Mouse (Mus musculus) midbrain, embryonic 16.5 days (tissue): Measurements from ENCODE around the gene Pgm2l1. TPM values are rescaled to one million over a fixed set of nuclear protein-coding genes. Genes with fewer than 3 reads are reported as not detected.

ENCODE experiments used
- ATAC-seq: fragments of 200-750 bp; cut with Nextera tagmentation; 2 replicates; pipeline ENCODE4 v1.8.0; 2017; ENCODE audit warnings: moderate TSS enrichment
- H3K27ac ChIP-seq: fragments of 300-500 bp; sonication (generic); 2 replicates; pipeline ENCODE4 v1.5.1; 2014; ENCODE audit warnings: mild to moderate bottlenecking, low read length, mixed read lengths
- H3K27me3 ChIP-seq: fragments of 300-500 bp; sonication (generic); 2 replicates; pipeline ENCODE4 v1.6.1; 2014; ENCODE audit warnings: low read depth, low read length, mixed read lengths; ENCODE audit not compliant: control insufficient read depth, insufficient read depth
- H3K36me3 ChIP-seq: fragments of 300-500 bp; sonication (generic); 2 replicates; pipeline ENCODE4 v1.6.1; 2014; ENCODE audit warnings: mild to moderate bottlenecking, low read length, moderate library complexity, mixed read lengths; ENCODE audit not compliant: control insufficient read depth, insufficient read depth
- H3K4me1 ChIP-seq: fragments of 300-500 bp; sonication (generic); 2 replicates; pipeline ENCODE4 v1.6.1; 2014; ENCODE audit warnings: mild to moderate bottlenecking, low read length, mixed read lengths; ENCODE audit not compliant: control insufficient read depth, insufficient read depth
- H3K4me2 ChIP-seq: fragments of 300-500 bp; sonication (generic); 2 replicates; pipeline ENCODE4 v1.6.1; 2014; ENCODE audit warnings: mild to moderate bottlenecking, low read length, mixed read lengths
- H3K4me3 ChIP-seq: fragments of 300-500 bp; sonication (generic); 2 replicates; pipeline ENCODE4 v1.5.1; 2014; ENCODE audit warnings: low read depth, mild to moderate bottlenecking, low read length, moderate library complexity, mixed read lengths
- H3K9ac ChIP-seq: fragments of 300-500 bp; sonication (generic); 2 replicates; pipeline ENCODE4 v1.6.1; 2014; ENCODE audit warnings: low read depth, low read length, mixed read lengths
- H3K9me3 ChIP-seq: fragments of 300-500 bp; sonication (generic); replicated peaks from 2 replicates; pipeline ENCODE4 v1.6.1; 2014; ENCODE audit warnings: mild to moderate bottlenecking, low read length, mixed read lengths; ENCODE audit not compliant: control insufficient read depth, poor library complexity, severe bottlenecking
- WGBS: fragments of 180-500 bp; shearing (Covaris S2); extraction: QIAGEN DNeasy Blood & Tissue Kit; methylation state at CpG from one replicate; pipeline ENCODE4 v1.1.7; 2014; 5-methylcytosine and 5-hydroxymethylcytosine counted together
- polyA plus RNA-seq: library from polyadenylated mRNA; unstranded; fragments of >200 nt; fragmentation: Nextera tagmentation; extraction: Ambion mirVana; gene quantifications from 2 replicates; pipeline ENCODE4 v1.2.1, GENCODE M21; 2015

The Pgm2l1 gene
- polyA plus RNA-seq, 1 experiment from 2014 or later = 39.4 TPM

GRCm38 (mm10) chr7:100293546-100293945, 66.4 kb downstream of the Pgm2l1 start:
- Histone ChIP-seq H3K9ac (no peak overlapping the region), H3K27me3 (no peaks in the 10 kb centered on the region), H3K4me2 (no peak overlapping the region), H3K4me3 (no peak overlapping the region), H3K36me3 (no peaks in the 10 kb centered on the region), H3K27ac (no peak overlapping the region), H3K9me3 (no peaks in the 10 kb centered on the region), H3K4me1 (peaks cover 1% of the 10 kb centered on the region)
- no peak for ATAC-seq
- WGBS = 84% methylated on average over 8 of the region's 8 CpGs

GRCm38 (mm10) chr7:100295745-100296144, 68.6 kb downstream of the Pgm2l1 start:
- H3K9ac ChIP-seq = no peak overlapping the region
- ATAC-seq = no peak
- 84% methylated on average over 2 of the region's 2 CpGs for WGBS

DNA sequence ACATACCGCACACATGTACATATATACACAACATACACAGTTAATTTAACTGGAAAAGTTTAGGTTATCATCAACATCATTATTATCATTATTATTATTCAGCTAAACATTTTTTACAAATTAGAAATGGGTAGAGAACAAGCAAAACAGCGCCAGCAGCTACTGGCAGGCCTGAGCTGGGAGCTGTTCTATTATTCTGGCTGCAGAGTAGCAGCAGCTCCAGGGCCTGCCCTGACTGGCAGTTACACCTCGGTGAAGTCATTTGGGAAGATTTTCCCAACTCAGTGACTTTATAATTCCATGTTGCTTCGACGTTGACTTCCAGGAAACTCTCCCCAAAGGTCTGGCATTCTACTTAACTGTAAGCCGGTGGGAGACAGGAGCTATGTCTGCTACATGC, 69.5 kb downstream of the Pgm2l1 start:
- no peaks in the 10 kb centered on the region for H3K9me3 ChIP-seq
- no peak overlapping the region for H3K9ac ChIP-seq
- no peaks in the 10 kb centered on the region for H3K27me3 ChIP-seq
- H3K4me3 ChIP-seq = no peak overlapping the region
- H3K4me2 ChIP-seq = no peak overlapping the region
- WGBS = 80% methylated on average over 6 of the region's 6 CpGs
- H3K27ac ChIP-seq = no peak overlapping the region
- H3K36me3 ChIP-seq = no peaks in the 10 kb centered on the region
- H3K4me1 ChIP-seq = no peaks in the 10 kb centered on the region; the same call in 1 of the 2 replicates
- no peak for ATAC-seq

More at GRCm38 (mm10) chr7:100295745-100296144, 68.6 kb downstream of the Pgm2l1 start:
- H3K4me2 ChIP-seq = no peak overlapping the region
- no peaks in the 10 kb centered on the region for H3K36me3 ChIP-seq
- H3K9me3 ChIP-seq = no peaks in the 10 kb centered on the region
- H3K27ac ChIP-seq = no peak overlapping the region
- no peaks in the 10 kb centered on the region; the same call in 1 of the 2 replicates for H3K4me1 ChIP-seq
- H3K27me3 ChIP-seq = no peaks in the 10 kb centered on the region
- H3K4me3 ChIP-seq = no peak overlapping the region

- Histone ChIP-seq H3K4me1 (no peaks in the 10 kb centered on the region; the same call in 1 of the 2 replicates), H3K27ac (no peak overlapping the region), H3K4me2 (no peak overlapping the region), H3K9ac (no peak overlapping the region), H3K27me3 (no peaks in the 10 kb centered on the region), H3K9me3 (no peaks in the 10 kb centered on the region), H3K4me3 (no peak overlapping the region), H3K36me3 (no peaks in the 10 kb centered on the region)
- no peak for ATAC-seq
- 68% methylated on average over 14 of the region's 14 CpGs for WGBS
These were observed 71.8 kb downstream of the Pgm2l1 start for GRCm38 (mm10) chr7:100298861-100299510.

DNA sequence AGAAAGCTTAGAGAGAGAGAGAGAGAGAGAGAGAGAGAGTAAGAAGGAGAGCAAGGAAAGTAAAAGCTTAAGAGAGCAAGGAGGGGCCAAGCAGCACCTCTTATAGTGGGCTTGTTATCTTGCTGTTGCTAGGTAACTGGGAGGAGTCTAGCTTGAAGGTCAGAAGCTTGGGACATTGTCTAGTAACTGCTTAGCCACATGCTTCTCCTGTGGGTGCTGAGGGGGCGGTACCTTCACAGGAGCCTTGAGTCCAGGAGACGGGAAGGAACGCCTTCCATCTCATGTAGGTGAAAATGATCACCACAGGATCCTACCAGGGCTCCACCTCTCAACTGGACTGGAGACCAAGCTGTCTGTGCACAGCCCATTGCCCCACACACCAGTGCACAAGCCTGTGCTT, 74.2 kb downstream of the Pgm2l1 start:
- Histone ChIP-seq H3K4me3 (no peak overlapping the region), H3K36me3 (no peaks in the 10 kb centered on the region), H3K27me3 (no peaks in the 10 kb centered on the region), H3K9me3 (no peaks in the 10 kb centered on the region), H3K9ac (no peak overlapping the region), H3K4me2 (no peak overlapping the region), H3K27ac (no peak overlapping the region), H3K4me1 (no peaks in the 10 kb centered on the region; the same call in 1 of the 2 replicates)
- 66% methylated on average over 3 of the region's 3 CpGs for WGBS
- no peak for ATAC-seq

DNA sequence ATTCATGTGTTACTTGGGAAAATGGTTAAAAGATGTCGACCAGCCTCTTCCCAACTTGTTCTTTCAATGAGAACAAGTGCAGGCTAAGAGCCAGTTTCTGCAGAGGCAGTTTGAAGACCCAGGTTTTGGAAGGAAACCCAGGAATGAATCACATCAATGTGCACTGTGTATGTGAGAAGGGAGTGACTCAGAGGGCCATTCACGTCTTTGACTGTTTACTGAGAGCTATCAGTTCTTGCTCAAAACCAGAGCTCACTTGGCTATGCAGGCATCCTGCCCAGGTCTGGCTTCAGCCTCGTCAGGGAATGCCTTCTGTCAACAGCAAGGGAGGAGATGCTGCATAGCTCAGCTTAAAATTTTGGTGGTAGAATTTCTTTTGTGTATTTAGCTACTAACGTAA, 75.1 kb downstream of the Pgm2l1 start:
- H3K9me3 ChIP-seq = no peaks in the 10 kb centered on the region
- ATAC-seq = no peak
- H3K4me2 ChIP-seq = no peak overlapping the region
- H3K36me3 ChIP-seq = no peaks in the 10 kb centered on the region
- WGBS = 74% methylated on average over 4 of the region's 4 CpGs
- no peak overlapping the region for H3K9ac ChIP-seq
- H3K27me3 ChIP-seq = no peaks in the 10 kb centered on the region
- H3K27ac ChIP-seq = 0 out of 2 replicates have a peak overlapping the region, but pooled peaks have one; percentile 2
- peaks cover 2% of the 10 kb centered on the region for H3K4me1 ChIP-seq
- H3K4me3 ChIP-seq = no peak overlapping the region

GRCm38 (mm10) chr7:100305894-100306293, 78.7 kb downstream of the Pgm2l1 start:
- H3K4me3 ChIP-seq = no peak overlapping the region
- 93% methylated on average over 9 of the region's 9 CpGs for WGBS
- no peak overlapping the region for H3K9ac ChIP-seq
- no peaks in the 10 kb centered on the region for H3K9me3 ChIP-seq
- ATAC-seq = no peak
- H3K36me3 ChIP-seq = no peaks in the 10 kb centered on the region
- H3K27ac ChIP-seq = no peak overlapping the region
- H3K4me2 ChIP-seq = no peak overlapping the region
- H3K27me3 ChIP-seq = no peaks in the 10 kb centered on the region
- H3K4me1 ChIP-seq = peaks cover 35% of the 10 kb centered on the region

- Histone ChIP-seq H3K36me3 (no peaks in the 10 kb centered on the region), H3K4me1 (peaks cover 40% of the 10 kb centered on the region), H3K27me3 (no peaks in the 10 kb centered on the region), H3K4me3 (no peak overlapping the region), H3K9me3 (no peaks in the 10 kb centered on the region), H3K27ac (peak overlapping the region; percentile 89), H3K9ac (no peak overlapping the region), H3K4me2 (peak overlapping the region; percentile 22; the same call in 1 of the 2 replicates)
- peak; percentile 93 for ATAC-seq
- 53% methylated on average over 6 of the region's 6 CpGs for WGBS
These were observed 80.9 kb downstream of the Pgm2l1 start for GRCm38 (mm10) chr7:100307872-100308653.

DNA sequence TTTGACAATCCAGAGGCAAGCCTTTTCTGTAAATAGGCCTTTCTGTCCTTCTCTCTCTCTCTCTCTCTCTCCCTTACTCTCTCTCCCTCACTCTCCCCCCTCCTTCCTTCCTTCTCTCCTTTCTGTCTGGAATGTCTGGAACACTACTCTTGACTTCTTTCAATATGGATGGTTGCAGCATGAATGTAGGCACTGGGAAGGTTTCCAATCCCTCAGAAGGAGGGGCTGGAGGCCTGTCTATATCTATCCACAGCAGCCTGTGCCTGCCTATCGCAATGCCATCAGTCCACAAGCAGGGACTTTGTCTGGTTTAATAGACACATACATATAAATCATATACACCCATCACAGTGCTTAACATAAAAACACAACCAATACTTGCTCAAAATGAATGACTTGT, 82.0 kb downstream of the Pgm2l1 start:
- 28% methylated on average over 1 of the region's 1 CpGs for WGBS
- H3K27ac ChIP-seq = peak overlapping the region; percentile 83
- no peaks in the 10 kb centered on the region for H3K27me3 ChIP-seq
- no peaks in the 10 kb centered on the region for H3K9me3 ChIP-seq
- H3K36me3 ChIP-seq = no peaks in the 10 kb centered on the region
- H3K4me3 ChIP-seq = no peak overlapping the region
- H3K4me1 ChIP-seq = peaks cover 40% of the 10 kb centered on the region
- no peak overlapping the region for H3K4me2 ChIP-seq
- ATAC-seq = no peak; the same call in 1 of the 2 replicates
- no peak overlapping the region for H3K9ac ChIP-seq
